Mouse (Mus musculus) lung, postnatal 0 days (tissue): ENCODE data around the gene Atp5h.

ENCODE experiments used
- CTCF ChIP-seq: IDR thresholded peaks from 2 replicates; pipeline ENCODE4 v1.5.1; 2016; ENCODE audit warnings: antibody characterized with exemption, mild to moderate bottlenecking
- EP300 ChIP-seq: IDR thresholded peaks from 2 replicates; pipeline ENCODE4 v1.6.1; 2016; ENCODE audit warnings: antibody characterized with exemption, mild to moderate bottlenecking, control low read depth

DNA sequence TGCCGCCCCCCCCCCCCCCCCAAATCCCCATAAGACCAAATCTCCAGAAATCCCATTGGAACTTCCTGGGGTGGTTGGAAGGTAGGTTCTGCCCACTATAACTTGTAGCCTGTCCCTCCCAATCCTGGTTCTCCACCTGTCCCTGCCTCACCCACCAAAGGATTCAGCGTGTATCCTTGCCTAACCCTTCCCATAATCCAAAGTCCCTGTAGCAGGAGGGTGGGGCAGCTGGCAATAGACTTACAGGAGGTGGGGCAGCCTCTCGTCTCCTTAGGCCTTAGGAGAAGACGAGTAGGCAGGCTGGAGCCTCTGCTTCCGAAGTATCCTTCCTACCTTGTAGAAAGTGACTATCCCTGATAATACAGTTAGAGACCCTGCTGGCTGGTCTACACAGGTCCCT, 36.4 kb upstream of the Atp5h start:
- TF ChIP-seq EP300 (no peak), CTCF (no peak)
